Mouse (Mus musculus) gastrocnemius, postnatal 25 days (tissue): ENCODE data around the gene Psmd2. TPM values are rescaled to one million over a fixed set of nuclear protein-coding genes. Genes with fewer than 3 reads are reported as not detected.
"Not testable (repeated sequence)": the region's sequence is repeated elsewhere in the genome, so short reads cannot be mapped to it uniquely, and the experiment has no call there.

ENCODE experiments used
- DNase-seq: peaks from one replicate; pipeline ENCODE4 v3.0.0; 2022
- total RNA-seq, 2 experiments: library from RNA; stranded (reverse); gene quantifications; 1 replicate in 1 of 2; 2 replicates in 1 of 2; pipeline ENCODE4 v1.2.3; 2021

Gene Psmd2
- total RNA-seq, 2 experiments from 2014 or later, result 177 to 187 TPM

DNA sequence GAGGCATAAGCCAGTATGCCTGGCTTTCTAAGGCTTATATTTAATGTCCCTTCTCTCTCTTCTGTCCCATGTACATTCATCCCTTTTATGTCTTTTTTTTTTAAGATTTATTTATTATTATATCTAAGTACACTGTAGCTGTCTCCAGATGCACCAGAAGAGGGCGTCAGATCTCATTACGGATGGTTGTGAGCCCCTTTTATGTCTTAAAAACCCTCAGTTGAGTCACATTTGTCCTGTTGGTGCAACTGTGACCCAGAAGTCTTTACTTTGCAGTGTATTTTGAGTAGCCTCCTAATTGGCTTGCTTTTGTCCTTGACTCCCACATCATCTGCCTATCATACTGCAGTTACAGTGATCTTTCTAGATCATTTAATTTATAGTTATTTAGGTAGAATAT lies 1.9 kb downstream of the Psmd2 start:
- no peak for DNase-seq

DNA sequence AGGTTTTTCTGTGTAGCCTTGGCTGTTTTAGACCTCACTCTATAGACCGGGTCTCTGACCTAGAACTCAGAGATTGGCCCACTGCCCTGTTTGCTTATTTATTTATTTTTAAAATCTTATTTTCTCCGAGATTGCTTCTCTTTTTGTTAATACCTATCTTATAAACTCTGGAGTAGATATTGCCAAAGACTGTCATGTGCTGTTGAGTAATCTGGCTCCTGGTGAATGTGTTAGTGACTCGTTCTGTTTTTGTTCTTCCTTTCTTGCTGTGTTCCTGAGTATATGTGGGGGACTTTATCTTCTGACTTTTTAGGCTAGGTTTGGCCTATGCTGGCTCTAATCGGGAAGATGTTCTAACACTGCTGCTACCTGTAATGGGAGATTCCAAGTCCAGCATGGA lies 6.2 kb downstream of the Psmd2 start:
- DNase-seq, result no peak

DNA sequence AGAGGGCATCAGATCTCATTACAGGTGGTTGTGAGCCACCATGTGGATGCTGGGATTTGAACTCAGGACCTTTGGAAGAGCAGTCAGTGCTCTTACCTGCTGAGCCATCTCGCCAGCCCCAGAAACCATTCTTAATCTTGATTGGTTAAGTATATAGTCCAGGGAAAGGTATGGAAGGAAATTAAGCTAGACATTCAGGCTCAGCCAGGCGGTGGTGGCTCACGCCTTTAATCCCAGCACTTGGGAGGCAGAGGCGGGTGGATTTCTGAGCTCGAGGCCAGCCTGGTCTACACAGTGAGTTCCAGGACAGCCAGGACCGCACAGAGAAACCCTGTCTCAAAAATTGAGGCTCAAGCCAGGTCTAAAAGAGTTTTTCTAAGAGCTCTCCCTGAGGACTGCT lies 16.6 kb downstream of the Psmd2 start, which contains the start of gene Eif4g1:
Eif4g1 (plus strand) TSS at position 301 of the 400 bp plus-strand sequence.
- DNase-seq, result not testable (repeated sequence)

DNA sequence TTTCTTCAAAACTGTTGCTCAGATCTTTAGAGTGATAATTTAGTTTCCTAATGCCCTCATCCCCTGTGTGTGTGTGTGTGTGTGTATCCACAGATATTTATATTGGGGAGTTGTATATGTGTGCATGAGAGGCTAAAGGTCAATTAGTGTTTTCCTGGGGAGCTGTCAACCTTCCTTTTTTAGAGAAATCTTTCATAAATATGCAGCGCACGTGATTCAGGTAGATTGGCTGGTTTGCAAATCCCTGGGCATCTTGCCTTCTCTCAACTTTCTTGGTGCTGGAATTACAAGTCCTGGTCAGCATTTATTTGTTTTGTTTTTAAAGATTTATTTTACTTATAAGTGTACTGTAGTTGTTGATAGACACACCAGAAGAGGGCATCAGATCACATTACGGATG lies 18.8 kb downstream of the Psmd2 start:
- DNase-seq, result no peak

DNA sequence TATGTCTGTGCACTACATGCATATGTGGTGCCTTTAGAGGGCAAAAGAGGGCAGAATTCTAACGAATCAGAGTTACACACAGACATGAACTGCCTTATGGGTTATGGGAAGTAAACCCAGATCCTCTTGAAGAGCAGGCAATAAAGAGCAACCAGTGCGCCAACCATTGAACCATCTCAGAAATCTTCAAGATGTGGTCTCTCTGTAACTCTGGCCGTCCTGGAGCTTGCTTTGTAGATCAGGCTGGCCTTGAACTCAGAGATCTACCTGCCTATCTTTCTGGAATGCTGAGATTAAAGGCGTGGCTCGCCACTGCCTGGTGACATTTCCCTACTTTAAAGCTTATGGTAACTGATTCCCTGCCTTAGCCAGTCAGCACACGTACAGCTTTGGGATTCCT lies 20.4 kb downstream of the Psmd2 start:
- no peak for DNase-seq

DNA sequence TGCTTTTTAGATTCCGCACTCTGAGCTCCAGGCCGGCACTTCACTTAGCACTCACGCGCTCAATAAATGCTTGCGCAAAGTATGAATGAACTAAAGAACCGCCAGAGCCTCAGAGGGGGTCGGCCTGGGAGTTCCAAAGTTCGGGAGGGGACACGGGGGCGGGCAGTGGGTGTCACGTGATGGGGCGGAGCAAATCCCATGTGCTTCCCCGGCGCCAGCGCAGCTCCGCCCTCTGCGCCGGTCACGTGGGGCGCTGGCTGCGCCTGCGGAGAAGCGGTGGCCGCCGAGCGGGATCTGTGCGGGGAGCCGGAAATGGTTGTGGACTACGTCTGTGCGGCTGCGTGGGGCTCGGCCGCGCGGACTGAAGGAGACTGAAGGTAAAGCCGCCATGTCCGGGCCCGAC lies 21.0 kb downstream of the Psmd2 start:
- DNase-seq, result peak; percentile 96

DNA sequence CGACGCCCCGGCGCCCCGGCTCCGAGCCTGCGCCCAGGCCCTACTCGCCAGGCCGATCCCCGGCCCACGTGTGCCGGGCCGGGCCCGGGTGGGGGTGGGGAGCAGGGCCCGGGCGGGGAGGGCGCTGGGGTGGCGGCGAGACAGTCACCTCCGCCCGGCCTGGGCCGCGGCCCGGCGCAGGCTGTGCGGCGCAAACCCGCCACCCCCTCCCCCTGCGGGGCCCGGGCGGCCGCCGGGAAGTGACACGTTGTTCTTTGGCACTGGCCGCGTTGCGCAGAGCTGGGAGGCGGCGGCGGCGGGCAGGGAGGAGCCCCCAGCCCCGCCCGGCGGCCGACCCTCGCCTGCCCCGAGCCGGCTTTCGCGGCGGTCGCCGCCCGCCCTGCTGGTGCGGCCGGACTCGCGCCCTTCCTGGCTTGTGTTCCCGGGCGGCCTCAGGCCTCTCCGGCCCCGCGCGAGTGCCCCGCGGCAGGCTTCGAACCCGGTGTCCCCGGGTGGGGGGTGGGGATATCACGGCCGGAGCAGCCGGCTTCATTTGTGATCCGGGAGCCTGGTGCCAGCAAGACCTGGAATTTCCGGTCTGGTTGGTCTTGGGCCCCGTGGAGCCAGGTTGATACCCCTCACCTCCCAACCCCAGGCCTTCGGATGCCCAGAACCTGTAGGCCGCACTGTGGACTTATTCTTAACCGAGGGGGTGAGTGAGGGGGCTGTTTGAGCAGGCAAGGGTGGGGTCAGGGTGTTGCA lies 21.7 kb downstream of the Psmd2 start:
- DNase-seq, result peak; percentile 77

DNA sequence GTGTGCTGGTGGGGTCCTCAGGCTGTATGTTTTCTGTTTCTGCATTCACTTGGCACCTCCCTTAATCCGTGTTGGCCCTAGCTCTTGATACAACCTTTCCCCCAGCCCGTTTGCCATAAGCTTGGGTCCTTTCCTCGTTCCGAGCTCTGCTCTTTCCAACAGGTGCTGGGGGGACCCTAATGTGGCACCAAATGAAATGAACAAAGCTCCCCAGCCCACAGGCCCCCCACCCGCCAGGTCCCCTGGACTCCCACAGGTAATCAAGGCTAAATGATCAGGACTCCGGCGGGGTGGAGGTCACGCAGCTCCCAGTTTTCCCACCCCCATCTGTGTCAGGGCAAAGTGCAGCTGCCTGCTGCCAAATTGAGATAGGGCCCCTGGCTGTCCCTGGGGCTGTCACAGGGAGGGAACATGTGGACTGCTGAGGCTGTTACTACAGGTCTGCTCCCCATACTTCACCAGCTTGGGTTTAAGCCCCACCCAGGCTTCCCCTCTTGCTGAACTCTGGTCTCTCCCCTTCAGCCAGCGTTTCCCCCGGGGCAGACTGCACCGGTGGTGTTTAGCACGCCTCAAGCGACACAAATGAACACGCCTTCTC lies 22.4 kb downstream of the Psmd2 start:
- DNase-seq, result peak; percentile 41

DNA sequence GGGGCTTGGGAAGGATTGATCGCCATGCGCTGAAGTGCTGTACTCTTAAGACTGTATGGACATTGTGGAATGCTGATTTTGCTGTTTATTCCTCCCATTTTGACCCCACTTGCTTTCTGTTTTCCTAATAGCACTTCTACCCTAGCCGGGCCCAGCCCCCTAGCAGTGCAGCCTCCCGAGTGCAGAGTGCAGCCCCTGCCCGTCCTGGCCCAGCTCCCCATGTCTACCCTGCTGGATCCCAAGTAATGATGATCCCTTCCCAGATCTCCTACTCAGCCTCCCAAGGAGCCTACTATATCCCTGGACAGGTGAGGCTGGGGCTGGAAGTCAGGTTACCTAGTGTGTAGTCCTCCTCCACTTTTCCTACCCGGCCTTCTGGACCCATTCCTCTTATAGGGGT lies 23.8 kb downstream of the Psmd2 start:
- no peak for DNase-seq

DNA sequence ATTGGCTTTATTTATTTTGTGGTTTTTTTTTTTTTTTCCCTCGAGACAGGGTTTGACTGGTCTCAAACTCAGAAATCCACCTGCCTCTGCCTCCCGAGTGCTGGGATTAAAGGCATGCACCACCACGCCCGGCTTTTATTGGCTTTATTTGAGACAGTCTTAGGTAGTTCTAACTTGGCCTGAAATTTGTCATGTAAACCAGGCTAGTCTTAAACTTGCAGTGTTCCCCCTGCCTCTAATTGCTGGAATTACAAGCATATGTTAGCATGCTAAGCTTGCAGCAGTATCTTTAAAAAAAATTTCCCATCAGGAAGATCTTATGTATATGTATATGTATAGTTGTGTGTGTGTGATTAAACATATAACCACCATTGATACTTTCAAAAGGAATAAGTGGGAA lies 25.2 kb downstream of the Psmd2 start:
- no peak for DNase-seq

DNA sequence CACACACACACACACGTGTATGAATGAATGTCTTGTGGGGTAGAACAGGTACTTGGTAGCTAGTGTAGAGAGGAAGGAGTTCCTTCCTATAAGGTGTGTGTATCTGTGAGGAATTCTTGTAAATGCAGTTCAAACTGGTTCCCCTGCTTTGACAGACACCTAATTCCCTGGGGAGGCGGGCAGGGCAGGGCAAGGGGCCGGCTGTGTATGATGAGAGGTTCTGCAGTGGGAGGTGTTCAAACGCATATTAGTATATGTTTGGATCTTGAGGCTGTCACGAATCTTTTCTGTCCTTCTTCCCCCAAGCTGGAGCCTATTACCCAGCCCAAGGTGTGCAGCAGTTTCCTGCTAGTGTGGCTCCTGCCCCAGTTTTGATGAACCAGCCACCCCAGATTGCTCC lies 25.9 kb downstream of the Psmd2 start:
- no peak for DNase-seq

DNA sequence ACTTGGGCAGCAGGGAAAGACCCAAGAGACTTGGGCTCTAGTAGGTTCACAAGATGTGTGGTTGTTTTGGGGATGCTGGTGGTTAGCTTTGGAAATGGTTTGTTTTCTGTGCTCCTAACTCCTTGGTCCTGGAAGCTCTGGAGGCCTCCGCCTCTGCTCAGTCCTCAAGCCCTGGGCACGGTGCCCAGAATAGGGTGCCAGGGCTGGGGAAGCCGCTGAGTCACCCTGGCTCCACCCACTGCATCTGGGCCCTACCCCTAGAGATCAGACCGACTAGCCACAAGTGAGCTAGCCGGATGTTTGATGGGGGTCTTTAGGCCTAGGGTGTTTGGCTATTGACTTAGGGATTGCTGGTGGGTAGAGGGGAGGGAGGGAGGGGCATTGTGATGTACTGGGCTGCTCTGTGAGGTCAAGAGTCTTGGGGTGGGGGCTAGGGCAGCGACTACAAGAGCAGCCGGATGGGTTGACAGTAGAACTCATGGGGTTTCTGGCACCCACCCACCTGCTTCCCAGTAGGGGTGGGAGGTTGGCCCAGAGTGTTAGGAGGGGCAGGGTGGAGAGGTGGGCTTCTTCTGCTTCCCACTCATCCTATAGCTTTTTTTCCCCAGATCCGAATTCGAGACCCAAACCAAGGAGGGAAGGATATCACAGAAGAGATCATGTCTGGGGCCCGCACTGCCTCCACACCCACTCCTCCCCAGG lies 26.7 kb downstream of the Psmd2 start:
- peak; percentile 90 for DNase-seq

DNA sequence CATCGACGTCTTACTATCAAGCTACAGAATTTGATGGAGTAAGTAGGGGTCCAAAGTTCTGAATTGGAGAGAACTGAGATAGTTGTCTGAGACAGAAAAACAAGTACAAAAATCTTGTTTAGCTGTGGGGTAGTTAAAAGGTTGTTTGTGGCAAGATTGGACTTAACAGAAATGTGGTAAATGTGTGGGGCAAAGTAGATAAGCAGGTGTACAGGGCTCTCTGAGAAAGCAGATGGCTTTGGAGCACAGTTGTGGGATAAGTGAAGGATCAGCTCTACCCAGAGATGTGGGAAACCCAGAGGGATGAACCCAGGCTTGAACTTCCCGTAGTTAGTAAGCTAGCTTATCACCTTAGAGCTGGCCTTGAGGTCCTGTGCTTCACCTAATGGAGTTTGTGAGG lies 39.3 kb downstream of the Psmd2 start:
- no peak for DNase-seq

DNA sequence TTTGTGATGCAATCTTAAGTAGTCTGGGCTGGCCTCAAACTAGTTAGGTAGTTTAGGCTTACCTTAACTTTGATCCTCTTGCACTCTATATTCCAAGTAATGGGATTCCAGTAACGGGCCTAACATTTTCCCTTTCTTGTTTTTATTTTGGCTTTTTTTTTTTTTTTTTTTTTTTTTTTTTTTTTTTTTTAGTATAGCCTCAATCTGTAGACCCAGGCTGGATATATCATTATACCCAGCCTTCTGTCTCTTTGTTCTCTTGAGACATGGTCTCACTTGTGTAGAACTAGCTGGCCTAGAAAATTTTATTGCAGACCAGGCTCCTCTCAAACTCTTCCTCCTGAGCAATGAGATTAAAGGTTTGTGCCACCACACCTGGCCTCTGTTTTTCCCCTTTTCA lies 40.2 kb downstream of the Psmd2 start:
- DNase-seq, result no peak

DNA sequence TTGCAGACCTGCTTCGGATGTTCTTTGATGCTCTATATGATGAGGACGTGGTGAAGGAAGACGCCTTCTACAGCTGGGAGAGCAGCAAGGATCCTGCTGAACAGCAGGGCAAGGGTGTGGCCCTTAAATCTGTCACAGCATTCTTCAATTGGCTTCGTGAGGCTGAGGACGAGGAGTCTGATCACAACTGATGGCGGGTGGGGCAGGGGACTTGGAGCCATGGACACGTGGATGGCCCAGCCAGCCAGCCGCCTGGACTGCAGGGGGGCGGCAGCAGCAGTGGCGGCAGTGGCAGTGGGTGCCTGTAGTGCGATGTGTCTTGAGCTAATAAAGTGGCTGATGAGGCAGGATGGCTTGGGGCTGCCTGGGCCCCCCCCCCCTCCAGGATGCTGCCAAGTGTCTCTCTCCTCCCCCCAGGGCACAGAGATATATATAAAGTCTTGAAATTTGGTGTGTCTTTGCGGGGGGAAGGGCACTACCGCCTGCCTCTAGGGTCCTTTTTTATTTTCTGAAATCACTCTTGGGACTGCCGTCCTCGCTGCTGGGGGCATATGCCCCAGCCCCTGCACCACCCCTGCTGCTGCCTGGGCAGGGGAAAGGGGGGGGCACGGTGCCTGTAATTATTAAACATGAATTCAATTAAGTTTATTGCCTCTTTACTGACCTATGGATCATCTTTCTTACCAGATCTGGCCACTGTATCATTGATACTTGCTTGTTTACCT lies 41.0 kb downstream of the Psmd2 start:
- DNase-seq, result peak; percentile 20

DNA sequence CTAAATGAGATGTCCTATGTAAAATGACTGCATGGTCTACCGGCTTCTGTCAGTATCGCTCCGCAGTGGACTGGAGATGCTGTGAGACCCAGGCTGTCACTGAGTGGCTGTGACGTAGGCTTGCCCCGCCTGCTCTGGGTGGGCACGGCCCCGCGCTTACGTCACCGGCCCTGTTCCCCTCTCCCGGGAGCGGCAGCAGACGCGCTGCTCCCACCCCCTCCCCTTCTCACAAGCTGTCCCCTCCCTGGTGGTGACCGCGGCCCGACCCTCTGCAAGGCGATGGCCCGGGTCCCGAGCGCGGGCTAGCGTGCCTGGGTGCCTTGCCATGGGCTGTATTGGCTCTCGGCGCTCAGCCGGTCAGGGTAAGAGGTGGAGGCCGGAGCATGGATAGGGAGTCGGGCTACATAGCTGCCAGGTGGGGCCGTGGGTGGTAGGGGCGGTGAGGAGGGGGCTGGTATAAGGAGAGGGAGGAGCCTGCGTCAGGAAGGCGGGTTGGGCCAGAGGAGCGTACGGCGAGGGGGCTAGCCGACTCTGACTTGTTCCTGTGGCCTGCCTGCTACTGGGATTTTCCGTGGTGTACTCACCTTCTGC lies 41.8 kb downstream of the Psmd2 start, which contains the start of gene Fam131a:
Fam131a (plus strand) TSS at position 131 of the 591 bp plus-strand sequence.
- DNase-seq, result peak; percentile 90

DNA sequence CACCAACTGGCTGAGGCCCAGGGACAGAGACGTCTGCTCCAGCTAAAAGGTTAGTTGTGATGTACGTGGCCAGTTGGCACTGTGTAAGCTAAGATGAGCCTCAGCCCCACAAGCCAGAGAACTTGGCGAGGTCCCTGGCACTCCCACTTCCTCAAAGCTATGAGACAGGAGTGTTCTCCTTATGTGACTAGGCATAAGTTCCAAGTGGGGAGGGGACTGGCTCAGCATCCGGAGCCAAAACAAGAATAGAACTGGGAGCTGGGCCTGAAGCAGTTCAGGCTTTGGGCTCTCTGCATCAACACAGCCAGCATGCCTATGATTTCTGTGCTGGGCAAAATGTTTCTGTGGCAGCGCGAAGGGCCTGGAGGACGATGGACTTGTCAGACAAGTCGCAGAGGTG lies 43.3 kb downstream of the Psmd2 start:
- peak; percentile 80 for DNase-seq

DNA sequence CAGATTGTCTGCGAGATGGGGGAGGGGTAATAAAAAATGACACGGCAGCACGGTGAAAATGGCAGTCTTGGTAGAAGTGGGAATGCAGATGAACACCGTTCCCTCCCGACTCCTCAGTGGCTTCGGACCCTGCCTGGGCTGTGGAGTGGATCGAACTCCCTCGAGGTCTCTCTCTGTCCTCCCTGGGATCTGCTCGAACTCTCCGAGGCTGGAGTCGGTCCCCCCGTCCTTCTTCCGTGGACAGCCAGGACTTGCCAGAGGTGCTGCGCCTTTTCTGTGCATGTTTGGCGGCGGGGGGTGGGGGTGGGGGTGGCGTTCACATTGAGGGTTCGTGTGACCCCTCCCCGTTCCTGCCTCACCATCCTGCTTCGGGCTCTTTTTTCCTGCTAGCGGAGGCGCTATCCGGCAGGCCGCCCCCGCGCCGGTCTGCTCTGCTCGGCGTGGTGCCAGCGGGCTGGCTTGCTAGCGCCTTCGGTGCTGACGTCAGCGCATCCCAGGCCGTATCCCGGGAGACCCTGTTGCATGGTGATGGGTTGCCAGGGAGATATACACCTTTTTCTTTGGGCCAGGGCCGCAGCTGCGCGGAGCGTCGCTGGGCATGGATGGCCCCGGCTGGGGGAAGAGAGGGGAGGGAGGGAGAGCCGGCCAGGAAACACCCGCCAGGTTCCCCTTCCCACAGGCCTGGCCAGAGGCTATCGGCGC lies 44.3 kb downstream of the Psmd2 start:
- DNase-seq, result peak; percentile 82

DNA sequence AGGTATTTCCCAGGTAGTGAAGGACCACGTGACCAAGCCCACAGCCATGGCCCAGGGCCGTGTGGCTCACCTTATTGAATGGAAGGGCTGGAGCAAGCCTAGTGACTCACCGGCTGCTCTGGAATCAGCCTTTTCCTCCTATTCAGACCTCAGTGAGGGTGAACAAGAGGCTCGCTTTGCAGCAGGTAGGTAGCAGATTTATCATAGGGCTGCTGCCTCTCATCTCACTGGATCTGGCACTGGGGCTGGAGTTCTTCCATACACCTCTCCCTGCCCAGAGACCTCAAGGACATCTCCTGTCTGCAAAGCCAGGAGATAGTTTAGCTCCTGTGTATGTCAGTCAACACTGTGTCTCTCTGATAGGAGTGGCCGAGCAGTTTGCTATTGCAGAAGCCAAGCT lies 47.8 kb downstream of the Psmd2 start:
- no peak for DNase-seq

DNA sequence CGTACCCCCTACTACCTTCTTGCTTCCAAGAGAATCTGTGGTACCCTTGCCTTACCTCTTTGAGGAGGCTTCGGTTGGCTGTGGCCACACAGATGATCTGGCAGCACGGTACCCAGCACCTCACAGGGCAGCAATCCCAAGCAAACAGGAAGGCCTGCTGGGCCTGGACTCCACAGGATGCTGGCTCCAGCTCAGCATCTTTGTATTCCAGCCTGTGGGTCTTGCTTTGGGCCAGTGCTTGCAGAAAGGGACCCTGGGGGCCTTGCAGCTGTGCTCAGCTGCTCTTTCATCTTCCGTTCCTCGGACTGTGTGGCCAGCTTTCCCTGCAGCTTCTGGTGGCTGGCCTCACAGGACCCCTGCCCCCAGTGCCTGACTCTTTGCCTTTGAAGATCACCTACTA lies 48.6 kb downstream of the Psmd2 start:
- DNase-seq, result no peak

DNA sequence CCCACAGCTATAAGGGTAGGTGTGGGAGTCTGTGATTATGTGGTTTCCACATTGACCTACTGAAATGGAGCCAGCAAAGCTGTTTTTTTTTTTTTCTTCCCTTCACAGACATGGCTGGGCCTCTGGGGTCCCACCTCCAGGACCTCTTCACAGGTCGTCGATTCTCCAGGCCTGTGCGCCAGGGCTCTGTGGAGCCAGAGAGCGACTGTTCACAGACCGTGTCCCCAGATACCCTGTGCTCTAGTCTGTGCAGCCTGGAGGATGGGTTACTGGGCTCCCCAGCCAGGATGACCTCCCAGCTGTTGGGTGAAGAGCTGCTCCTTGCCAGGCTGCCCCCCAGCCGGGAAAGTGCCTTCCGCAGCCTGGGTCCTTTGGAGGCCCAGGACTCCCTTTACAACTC lies 49.9 kb downstream of the Psmd2 start:
- no peak for DNase-seq
